Mouse (Mus musculus) left cerebral cortex, postnatal 36 days (tissue): ENCODE results near the gene Mc1r. TPM values are rescaled to one million over a fixed set of nuclear protein-coding genes. Genes with fewer than 3 reads are reported as not detected.
"Not testable (repeated sequence)": the region's sequence is repeated elsewhere in the genome, so short reads cannot be mapped to it uniquely, and the experiment has no call there.

Experiments used
- DNase-seq, 2 experiments: peaks; one replicate each; pipeline ENCODE4 v3.0.0; 2021 to 2022; ENCODE audit warnings: low spot score in 2 of 2, mixed read lengths in 1 of 2
- intact Hi-C: fragments of 180-260 bp; cut with DNase I; formaldehyde crosslinking; loops from one replicate; pipeline ENCODE4 v1.15.1; 2025
- total RNA-seq, 2 experiments: library from RNA; stranded (reverse); gene quantifications; 2 replicates each; pipeline ENCODE4 v1.2.3; 2021

The Mc1r gene
- total RNA-seq, 2 experiments from 2014 or later, result 0.14 TPM; not detected in 1

DNA sequence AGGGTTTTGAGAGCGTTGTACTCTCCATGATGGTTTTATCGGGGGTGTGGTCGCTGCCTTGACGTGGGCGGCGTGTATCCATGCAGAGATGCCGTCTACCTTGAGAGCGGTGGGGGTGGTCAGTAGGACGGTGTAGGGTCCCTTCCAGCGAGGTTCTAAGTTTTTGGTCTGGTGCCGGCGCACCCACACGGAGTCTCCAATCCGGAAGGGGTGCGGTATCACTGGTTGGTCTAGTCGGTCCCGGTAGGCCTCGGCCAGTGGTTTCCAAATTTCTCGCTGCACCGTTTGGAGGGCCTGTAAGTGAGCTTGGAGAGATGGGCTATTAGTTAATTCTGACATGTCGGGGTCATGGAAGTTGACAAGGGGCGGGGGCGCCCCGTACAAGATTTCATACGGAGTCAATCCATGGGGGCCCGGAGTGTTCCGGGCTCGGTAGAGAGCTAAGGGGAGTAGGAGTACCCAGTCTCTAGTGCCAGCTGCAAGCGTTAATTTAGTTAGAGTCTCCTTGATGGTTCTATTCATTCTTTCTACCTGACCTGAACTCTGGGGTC lies 21.5 kb downstream of the Mc1r start:
- intact Hi-C loops, result no loop called here
- DNase-seq, result no peak

DNA sequence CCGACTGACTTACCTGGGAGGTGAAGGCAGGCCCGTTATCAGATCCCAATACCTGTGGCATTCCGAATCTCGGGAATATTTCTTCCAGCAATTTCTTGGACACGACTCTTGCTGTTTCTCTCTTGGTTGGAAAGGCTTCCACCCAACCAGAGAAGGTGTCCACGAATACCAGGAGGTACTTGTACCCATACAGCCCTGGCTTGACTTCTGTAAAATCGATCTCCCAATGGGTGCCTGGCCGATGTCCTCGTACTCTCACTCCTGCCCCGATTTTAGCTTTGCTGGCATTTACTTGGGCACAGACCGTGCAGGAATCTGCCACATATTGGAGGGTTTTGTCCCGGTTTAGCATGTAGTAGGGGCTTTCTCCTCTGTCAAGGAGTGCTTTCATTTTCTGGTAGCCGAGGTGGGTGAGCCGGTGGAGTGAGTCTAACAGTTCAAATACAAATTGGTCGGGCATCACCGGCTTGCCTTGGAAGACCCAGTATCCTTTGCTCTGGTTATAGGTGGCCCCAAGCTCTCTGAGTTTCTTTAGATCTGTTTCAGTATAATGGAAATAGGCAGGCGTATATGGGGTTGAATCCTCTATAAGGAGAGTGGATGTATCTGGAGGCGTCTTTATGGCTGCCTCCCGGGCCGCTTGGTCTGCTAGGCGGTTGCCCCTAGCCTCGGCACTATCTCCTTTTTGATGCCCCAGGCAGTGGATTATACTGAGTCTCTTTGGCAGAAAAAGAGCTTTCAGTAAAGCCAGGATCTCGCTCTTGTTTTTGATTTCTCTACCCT lies 22.2 kb downstream of the Mc1r start:
- intact Hi-C loops, result no loop called here
- no peak for DNase-seq

DNA sequence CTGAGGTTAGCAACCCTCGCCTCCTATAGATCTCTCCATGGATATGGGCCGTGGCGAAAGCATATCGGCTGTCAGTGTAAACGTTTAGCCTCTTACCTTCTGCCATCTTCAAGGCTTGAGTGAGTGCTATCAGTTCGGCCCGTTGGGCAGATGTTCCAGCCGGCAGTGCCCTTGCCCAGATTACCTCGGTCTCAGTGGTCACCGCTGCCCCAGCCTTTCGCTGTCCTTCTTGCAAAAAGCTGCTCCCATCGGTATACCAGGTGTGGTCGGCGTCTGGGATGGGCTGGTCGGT lies 22.8 kb downstream of the Mc1r start:
- DNase-seq, intact Hi-C loops: not testable (repeated sequence)

DNA sequence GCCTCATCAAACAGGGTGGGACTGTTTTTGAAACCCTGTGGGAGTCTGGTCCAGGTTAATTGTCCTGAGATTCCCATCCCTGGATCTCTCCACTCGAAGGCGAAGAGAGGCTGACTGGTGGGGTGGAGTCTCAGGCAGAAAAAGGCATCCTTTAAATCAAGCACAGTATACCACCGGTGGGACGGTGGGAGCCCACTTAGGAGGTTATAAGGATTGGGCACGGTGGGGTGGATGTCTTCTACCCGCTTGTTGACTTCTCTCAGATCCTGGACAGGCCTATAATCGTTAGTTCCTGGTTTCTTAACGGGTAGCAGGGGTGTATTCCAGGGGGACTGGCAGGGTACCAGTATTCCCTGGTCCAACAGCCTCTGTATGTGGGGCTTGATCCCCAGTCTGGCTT lies 24.0 kb downstream of the Mc1r start:
- DNase-seq, result not testable (repeated sequence)

DNA sequence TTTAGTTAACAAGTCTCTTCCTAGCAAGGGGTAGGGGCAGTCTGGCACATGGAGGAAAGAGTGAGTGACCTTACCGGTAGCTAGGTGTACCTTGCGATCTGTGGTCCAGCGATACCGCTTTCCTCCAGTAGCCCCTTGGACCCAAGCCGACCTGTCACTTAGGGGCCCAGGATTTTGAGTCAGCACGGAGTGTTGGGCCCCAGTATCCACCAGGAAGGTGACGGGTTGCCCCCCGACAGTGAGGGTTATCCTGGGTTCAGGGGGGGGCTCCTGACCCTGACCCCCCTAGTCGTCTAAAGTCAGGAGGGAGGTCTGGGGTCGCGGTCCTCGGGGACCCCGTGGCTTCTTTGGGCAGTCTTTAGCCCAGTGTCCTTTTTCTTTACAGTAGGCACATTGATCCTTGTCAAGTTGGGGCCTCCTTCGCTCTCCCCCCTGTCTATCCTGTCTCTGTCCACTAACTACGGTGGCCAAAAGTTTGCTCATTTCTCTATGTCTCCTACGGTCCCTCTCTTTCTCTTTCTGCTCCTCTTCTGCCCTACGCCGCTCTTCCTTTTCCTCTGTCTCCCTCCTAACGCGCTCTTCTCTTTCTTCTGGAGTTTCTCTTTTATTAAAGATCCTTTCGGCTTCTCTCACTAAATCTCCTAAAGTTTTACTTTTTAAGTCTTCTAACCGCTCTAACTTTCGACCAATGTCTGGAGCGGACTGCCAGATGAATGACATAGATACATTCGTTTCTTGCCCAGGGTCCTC lies 24.9 kb downstream of the Mc1r start:
- intact Hi-C loops, result no loop called here
- DNase-seq, result no peak

More for the DNA sequence above, 24.0 kb downstream of the Mc1r start:
- intact Hi-C loops, result not testable (repeated sequence)

DNA sequence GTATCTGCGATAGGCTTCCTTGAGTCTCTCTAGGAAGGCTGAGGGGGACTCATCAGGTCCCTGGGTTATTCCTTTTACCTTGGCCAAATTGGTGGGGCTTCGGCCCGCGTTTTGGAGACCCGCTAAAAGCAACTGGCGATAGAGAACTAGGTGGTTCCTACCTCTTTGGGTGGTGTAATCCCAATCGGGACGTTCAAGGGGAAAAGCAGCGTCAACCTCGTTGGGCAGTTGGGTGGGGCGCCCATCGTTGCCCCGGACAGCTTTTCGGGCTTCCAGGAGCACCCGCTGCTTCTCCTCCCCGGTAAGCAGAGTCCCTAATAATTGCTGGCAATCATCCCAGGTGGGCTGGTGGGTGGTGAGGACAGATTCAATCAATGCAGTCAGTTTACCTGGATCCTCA lies 25.5 kb downstream of the Mc1r start:
- intact Hi-C loops, result no loop called here

DNA sequence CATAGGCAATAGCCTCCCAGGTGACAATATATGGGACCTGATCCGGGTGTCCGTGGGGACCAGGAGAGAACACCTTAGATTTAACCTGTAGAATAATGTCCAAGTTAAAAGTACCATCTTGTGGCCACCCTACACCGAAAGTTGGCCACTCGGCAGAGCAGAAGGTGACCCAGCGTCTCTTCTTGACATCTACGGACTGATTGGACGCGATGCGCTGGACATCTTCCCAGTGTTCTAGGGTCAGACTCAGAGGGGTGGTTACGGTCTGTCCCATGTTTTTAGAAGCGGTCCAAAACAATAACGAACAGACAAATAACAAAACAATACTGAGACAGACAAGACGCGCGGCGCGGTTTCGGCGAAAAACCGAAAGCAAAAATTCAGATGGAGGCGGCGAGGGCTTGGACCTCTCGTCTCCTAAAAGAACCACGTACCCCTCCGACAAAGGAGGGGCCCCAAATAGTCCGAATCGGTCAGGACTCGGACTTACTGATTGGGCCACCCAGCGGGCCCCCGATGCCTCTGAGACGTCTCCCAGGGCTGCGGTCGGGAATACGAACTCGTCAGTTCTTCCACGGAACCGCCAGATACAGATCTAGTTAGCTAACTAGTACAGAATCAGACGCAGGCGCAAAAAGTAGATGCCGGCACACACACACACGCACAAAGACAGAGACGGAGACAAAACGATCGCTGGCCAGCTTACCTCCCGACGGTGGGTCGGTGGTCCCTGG lies 26.5 kb downstream of the Mc1r start:
- intact Hi-C loops, DNase-seq: not testable (repeated sequence)

More for the DNA sequence above, 25.5 kb downstream of the Mc1r start:
- no peak for DNase-seq

DNA sequence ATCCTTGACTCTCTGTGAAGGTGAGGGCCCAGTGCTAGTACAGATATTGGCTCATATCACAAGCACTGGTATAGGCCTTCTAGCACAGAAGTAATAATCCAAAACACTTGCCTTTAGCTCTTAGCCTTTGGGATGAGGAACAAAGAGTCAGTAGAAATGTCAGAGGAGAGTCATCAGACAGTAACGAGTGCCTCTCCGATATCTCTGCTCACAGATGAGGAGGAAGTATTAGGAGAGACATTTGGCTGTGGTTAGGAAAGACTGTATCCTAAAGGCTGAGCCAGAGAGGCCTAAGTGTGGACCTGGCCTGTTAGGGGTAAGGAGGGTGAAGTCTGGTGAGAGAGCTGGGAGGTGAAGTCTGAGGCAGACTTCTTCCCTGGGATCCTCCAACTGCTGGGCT lies 34.9 kb downstream of the Mc1r start:
- intact Hi-C loops, result loop anchor here (2.0 kb wide), 1 partner anchor 29 kb away; no protein-coding TSS in a partner anchor
- no peak for DNase-seq

DNA sequence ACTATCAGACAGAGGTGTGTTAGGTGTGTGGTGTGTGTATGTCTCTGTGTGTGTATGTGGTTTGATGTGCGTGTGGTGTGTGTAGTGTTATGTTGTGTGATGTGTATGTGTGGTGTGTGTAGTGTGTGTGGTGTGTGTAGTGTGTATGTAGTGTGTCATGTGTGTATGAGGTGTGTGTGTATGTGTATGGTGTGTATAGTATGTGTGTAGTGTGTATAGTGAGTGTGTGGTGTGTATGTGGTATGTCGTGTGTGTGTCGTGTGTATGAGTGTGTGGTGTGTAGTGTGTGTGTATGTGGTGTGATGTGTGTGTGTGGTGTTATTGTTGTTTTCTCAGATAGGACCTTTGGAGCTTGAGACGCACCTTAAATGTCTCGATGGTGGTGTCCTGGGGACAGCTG lies 35.4 kb downstream of the Mc1r start:
- DNase-seq, result no peak
- intact Hi-C loops, result loop anchor here (2.0 kb wide), 1 partner anchor 30 kb away; no protein-coding TSS in a partner anchor

DNA sequence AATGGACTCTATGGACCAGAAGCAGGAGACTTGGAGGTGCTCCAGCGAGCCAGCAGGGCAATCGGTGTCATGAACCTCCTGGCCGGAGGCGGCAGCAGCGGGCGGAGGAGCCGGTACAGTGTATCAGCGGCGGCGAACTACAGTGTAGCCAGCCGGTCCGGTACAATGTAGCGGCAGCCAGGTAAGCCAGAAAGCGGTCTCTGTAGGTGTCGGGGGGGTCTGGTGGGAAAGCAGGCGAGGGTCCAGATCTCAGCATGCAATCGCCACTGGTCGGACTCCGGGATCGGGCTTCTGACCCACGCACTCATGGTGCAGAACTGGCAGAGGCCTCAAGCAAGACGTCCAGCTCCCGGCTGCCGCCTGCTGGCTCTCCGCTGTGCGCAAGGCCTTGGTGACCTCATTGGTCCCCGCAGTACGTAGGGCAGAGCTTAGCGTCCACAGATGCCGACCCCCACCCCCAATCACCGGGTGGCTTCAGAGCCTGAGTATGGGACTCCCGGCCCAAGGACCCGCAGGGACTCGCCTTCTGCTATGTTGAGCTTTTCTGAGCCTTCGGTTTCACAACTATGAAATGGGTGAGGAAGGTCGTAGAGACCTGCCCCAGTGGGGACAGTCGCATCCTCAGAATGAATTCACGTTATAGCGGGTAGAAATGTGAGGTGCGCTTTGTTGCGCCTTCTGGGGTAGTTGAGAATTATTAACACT lies 36.1 kb downstream of the Mc1r start:
- intact Hi-C loops, result loop anchor here (2.0 kb wide), 1 partner anchor 30 kb away; no protein-coding TSS in a partner anchor

DNA sequence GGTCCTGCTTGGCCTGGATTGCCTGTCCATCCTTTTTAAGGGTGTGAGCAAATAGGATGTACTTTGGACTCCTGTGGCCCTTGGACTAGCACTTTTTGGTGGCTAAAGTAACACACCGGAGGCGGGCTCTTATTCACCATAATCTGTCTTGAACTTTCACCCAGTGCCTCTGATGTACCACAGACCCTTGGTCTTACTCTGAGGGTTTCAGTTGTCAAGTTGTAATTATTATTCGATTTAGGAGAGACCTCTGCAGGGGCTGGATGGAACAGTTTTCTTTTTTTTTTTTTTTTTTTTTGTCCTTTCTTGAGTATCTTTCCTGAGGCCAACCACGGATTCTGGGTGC lies 36.6 kb downstream of the Mc1r start:
- intact Hi-C loops, result loop anchor here (2.0 kb wide), 1 partner anchor 31 kb away; no protein-coding TSS in a partner anchor
- DNase-seq, result no peak

More for the DNA sequence above, 36.1 kb downstream of the Mc1r start:
- peak; percentile 94 to 95 for DNase-seq

DNA sequence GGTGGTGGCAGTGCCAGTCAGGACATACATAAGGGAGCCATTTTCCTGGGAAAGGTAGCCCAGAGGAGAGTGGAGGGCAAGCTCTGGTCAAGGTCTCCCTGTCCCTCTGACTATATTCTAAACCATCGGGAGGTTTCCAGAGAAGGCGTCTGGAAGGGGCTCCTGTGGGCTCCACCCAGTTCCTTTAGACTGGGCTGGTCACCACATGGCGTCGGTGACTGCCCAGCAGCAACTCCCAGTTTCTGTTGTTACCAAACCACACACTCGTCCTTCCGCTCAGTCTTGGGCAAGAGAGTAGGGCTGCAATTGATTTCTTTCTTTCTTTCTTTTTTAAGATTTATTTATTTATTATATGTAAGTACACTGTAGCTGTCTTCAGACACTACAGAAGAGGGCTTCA lies 37.2 kb downstream of the Mc1r start:
- intact Hi-C loops, result no loop called here
- no peak for DNase-seq

DNA sequence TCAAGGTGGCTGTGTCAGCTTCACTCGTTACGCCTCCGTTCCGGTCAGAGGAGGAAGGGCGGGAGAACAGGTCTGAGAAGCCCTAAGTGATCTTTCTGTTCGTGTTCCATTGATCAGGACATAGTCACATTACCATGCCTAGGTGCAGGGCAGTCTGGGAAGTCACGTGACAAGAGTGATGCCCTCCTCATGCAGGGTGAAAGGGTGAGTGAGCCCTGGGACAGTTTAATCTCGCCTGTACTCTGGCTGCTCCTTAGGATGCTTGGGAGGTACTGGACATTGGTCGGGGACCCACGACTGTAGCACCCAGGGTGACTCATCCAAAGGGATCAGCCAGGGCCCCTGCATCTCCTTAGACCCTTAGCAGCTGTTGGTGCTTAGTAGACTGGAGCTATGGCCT lies 39.1 kb downstream of the Mc1r start:
- no peak for DNase-seq
- intact Hi-C loops, result no loop called here

DNA sequence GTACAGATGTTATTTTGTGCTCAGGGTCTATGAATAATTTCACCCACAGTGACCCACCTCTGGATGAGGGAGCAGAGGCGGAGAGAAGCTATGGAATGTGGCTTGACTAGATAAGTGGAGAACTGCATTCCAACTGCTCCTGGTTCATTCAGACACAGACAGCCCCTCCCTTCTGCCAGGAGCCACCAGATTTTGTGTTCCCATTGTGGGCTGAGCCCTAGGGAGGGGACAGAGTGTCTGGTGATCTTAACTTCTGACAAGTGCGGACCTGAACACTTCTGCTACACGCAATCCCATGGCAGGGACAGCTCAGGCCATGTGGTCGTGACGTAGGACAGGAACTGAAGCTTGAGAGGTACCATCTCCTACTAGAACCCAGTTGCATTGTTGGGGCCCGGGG lies 39.9 kb downstream of the Mc1r start:
- intact Hi-C loops, result no loop called here
- no peak for DNase-seq

DNA sequence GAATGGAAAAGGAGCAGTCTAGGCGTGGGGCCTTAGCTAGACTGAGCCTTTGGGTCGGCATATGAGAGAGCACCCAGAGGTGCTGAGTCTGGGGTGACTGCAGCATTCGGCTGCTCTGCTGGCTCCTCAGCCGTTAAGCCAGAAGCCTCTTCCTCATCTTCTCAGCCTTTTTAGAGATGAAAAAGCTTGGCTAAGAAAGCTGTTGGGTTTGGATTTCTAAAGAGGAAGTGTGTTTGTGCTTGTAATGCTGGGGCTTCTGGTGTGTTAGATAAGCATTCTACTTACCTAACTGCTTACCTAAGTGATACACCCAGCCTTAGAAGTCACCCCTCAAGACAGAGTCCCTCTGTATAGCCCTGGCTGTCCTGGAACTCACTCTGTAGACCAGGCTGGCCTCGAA lies 43.9 kb downstream of the Mc1r start:
- intact Hi-C loops, result no loop called here
- no peak for DNase-seq

DNA sequence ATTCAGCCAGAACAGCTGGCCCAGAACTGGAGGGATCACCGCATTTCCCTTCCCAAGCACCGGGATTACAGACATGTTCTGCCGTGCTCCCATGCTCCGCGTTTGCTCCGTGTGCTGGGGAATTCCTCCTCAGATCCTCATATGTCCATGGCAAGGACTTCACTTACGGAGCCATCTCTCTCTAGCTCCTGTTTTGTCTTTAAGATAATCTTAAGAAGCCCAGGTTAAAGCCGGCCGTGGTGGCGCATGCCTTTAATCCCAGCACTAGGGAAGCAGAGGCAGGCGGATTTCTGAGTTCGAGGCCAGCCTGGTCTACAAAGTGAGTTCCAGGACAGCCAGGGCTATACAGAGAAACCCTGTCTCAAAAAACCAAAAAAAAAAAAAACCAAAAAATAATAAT lies 44.8 kb downstream of the Mc1r start:
- DNase-seq, intact Hi-C loops: not testable (repeated sequence)

DNA sequence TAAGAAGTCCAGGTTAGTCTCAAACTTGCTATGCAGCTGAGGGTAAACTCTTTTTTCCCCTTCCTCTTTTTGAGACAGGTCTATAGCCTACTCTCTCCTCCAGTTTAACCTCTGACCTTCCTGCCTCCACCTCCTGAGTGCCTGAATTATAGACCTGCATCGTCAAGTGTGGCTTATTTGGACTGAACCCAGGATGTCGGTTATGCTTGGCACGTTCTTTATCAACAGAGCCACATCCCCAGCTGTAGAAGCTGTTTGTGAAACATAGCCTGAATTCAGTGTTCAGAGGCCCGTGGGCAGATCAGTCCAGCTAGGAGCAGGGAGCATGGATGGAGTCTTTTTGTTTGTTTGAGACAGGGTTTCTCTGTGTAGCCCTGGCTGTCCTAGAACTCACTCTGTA lies 45.2 kb downstream of the Mc1r start:
- no peak for DNase-seq
- intact Hi-C loops, result no loop called here

DNA sequence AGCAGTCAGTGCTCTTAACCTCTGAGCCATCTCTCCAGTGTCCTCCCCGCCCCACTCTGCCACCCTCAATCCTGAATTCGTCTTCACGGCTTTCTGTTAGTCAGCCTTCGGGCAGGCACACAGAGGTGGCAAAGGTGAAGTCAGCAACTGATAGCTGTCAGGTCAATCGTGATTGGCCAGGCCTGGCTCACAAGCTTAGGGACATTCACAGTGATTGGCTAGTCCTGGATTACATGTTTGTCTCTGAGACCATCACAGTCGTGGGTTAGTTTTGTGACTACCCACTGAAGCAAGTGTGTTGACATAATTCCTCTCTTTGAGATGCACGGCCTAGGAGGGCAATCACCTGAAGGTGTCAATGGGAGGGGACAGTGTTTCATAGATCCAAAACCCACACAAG lies 46.4 kb downstream of the Mc1r start:
- intact Hi-C loops, result no loop called here
- no peak for DNase-seq

DNA sequence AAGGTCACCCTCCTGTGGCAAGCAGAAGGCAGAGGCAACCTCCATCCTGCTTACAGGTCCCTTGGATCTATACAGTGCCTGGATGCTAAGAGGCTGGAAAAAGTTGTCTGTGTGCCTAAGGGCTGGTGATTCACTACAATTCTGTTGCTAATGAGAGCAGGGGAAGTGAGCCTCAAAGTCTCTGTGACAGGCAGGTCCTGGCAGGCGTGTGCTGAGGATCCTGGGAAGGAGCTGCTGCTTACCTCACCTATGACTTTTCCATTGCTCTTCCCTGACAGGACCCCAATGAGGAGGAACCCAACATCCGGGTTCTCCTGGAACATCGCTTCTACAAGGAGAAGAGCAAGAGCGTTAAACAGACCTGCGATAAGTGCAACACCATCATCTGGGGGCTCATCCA lies 47.0 kb downstream of the Mc1r start:
- DNase-seq, result no peak
- intact Hi-C loops, result no loop called here

DNA sequence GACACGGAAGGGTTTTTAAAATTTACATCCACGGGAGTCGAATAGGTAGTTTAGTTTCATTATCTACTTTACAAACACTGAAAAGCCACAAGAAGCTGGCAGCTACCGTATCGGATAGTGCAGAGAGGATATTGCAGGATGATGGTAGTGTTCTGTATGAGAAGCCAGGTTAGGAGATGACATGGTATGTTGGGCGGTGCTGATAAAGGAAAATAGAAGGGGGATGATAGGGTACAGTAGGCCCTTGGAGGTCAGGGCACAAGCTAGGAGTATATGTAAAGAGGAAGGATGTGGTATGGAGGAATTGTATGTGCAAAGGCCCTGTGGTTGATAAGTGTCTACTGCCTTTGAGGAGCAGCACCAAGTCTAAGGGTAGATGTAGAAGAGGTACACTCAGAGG lies 47.7 kb downstream of the Mc1r start:
- DNase-seq, result no peak
- intact Hi-C loops, result no loop called here
